Mouse (Mus musculus) embryonic fibroblast, embryonic 13.5 days (primary cell): Measurements from ENCODE around the gene P4ha3.

Experiments used
- CTCF ChIP-seq: IDR thresholded peaks from 2 replicates; pipeline ENCODE4 v1.5.1; 2011; ENCODE audit warnings: mild to moderate bottlenecking, control low read depth, low read length, moderate library complexity, borderline replicate concordance; ENCODE audit not compliant: insufficient read depth
- POLR2A ChIP-seq: IDR thresholded peaks from 2 replicates; pipeline ENCODE4 v1.6.1; 2011; ENCODE audit warnings: low read depth, mild to moderate bottlenecking, control low read depth, low read length, moderate library complexity

GRCm38 (mm10) chr7:100245176-100245575, 40.1 kb upstream of the P4ha3 start:
- TF ChIP-seq POLR2A = no peak
- no peak for TF ChIP-seq CTCF
